Mouse (Mus musculus) monocyte, adult 5-6 weeks (primary cell): ENCODE results near the gene Akirin2. TPM values are rescaled to one million over a fixed set of nuclear protein-coding genes. Genes with fewer than 3 reads are reported as not detected.

Experiments used
- ATAC-seq: fragments of 153-309, 156-312 bp; replicated peaks from 2 replicates; pipeline ENCODE4 v1.8.0; 2017; ENCODE audit warnings: mild to moderate bottlenecking; ENCODE audit not compliant: low TSS enrichment, insufficient number of reproducible peaks, severe bottlenecking, poor library complexity, low FRiP score
- total RNA-seq: library from RNA; stranded (forward); fragments of 200-1000, 200-491, 200-594 nt; gene quantifications from 3 replicates; pipeline ENCODE4 v1.2.3, GENCODE M21; 2017

The Akirin2 gene
- total RNA-seq, 1 experiment from 2014 or later: 51.4 TPM

DNA sequence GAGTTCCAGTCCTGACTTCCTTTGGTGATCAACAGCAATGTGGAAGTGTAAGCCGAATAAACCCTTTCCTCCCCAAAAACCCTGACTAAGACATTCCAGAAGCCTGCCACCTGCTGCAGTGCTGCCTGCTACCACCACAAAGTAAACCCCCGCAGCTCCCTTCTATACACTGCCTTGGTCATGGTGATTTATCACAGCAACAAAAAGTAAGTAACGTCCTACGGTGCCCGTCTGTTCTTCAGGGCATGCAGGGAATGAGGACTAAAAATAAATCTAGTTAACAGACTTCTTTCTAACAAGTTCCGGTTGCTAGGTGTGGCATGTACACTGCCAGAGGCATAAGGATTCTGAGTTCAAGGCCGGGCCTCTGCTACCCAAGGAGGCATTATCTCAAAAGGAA is 31.3 kb downstream of the Akirin2 start:
- ATAC-seq: no peak

- no peak for ATAC-seq
Measured at GRCm38 (mm10) chr4:34582476-34582875, 31.7 kb downstream of the Akirin2 start.

GRCm38 (mm10) chr4:34583427-34583826 is 32.7 kb downstream of the Akirin2 start:
- ATAC-seq: no peak

GRCm38 (mm10) chr4:34584871-34585607 is 34.3 kb downstream of the Akirin2 start:
- no peak for ATAC-seq

- ATAC-seq: no peak
Measured at GRCm38 (mm10) chr4:34603123-34603522, 52.4 kb downstream of the Akirin2 start.

DNA sequence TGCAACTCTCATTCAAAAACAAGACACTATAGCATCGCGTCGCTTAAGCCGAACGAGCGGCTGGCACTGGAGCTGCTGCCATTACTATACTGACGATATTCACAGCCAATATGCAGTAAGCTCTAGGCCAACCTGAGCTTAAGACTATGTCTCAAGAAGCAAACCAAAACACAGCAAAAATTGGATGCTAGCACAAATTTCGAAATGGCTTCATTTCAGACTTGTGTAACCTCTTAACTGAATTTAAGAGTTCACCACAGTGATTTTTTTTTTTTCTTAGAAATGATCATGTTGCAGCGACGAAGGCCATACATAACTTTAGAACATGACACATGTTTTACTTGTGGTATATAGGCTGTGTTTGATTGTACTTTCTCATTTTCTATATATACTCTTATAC is 55.9 kb downstream of the Akirin2 start:
- no peak for ATAC-seq

GRCm38 (mm10) chr4:34613571-34614145 is 62.9 kb downstream of the Akirin2 start:
- ATAC-seq: no peak

GRCm38 (mm10) chr4:34614630-34615094 is 63.9 kb downstream of the Akirin2 start, which contains the start of the genes Orc3 and Rars2:
Orc3 (minus strand) TSS chr4:34614944.
Rars2 (plus strand) TSS chr4:34614957.
- peak; percentile 99 for ATAC-seq

DNA sequence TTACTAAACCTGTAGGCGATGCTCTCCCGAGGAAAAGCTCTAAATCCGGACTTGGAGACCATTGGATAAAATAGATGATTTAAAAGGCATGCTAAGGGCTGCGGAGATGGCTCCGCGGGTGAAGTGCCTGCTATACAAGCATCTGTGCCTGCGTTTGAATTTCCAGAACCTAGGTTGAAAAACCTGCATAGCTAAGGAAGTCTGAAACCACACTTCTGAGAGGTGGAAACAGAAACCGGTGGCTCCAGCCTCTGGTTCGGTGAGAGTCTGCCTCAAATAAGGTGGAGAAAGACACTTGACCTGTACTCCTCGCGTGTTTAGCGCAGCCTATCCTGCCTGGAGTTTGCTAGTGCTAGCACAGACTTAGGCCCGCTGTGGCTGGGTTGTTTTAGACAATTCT is 64.6 kb downstream of the Akirin2 start:
- ATAC-seq: no peak

GRCm38 (mm10) chr4:34616146-34616545 is 65.4 kb downstream of the Akirin2 start:
- ATAC-seq: no peak

Other genes starting within 250 kb of the Akirin2 start
- 59.8 to 81.4 TPM (median 60.7 TPM) in 3 replicates for gene Orc3, start 64.0 kb downstream of the Akirin2 start, total RNA-seq
- 18.7 to 26.0 TPM (median 24.8 TPM) in 3 replicates for gene Rars2, start 64.0 kb downstream of the Akirin2 start, total RNA-seq
- gene Slc35a1, start 136.5 kb downstream of the Akirin2 start, total RNA-seq: 10.5 to 24.0 TPM (median 22.2 TPM) in 3 replicates
- gene Cfap206, start 179.3 kb downstream of the Akirin2 start, total RNA-seq: 0.87 to 2.0 TPM (median 0.96 TPM) in 3 replicates
- gene Gm136, start 205.3 kb downstream of the Akirin2 start, total RNA-seq: not detected in 3 replicates
- 14.6 to 34.8 TPM (median 28.1 TPM) in 3 replicates for gene Smim8, start 227.5 kb downstream of the Akirin2 start, total RNA-seq